Mouse (Mus musculus) ES-CJ7 (cell line): Measurements from ENCODE around the gene 4930404N11Rik.

Experiments used
- DNase-seq: peaks from one replicate; pipeline ENCODE4 v3.0.0; 2011; ENCODE audit warnings: low read depth, low spot score

The 4930404N11Rik gene

GRCm38 (mm10) chr10:81382039-81382438 is 16.4 kb upstream of the 4930404N11Rik start:
- DNase-seq: no peak

DNA sequence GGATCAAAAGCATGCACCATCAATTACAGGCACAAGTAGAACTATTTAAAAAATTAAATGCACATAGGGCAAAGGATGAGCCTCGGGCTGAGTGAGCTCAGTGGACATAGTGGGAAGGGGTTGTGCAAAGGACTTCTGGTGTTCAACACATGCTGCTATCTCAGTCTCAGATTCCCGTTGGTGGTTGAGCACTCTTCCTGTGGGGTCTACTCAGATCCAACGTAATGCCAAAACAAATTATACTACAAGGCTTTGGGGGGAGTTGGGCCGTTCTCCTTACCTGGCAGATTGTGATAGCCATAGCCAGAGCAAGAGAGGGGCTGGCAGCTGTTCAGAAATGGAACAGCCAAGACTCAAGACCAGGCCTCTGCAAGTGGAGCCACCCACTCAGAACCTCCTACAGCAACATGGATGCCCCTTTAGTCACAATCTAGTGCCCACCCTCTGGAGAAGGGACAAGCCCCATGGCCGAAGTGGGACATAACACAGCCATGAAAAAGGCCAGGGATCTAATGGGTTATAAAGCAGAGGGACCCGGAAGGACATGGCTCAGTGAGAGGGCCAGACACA is 14.3 kb upstream of the 4930404N11Rik start:
- DNase-seq: no peak

GRCm38 (mm10) chr10:81379183-81379553 is 13.6 kb upstream of the 4930404N11Rik start:
- DNase-seq: no peak

- DNase-seq: peak; percentile 100
These were observed 13.1 kb upstream of the 4930404N11Rik start for GRCm38 (mm10) chr10:81378553-81379182.

GRCm38 (mm10) chr10:81377793-81378552 is 12.4 kb upstream of the 4930404N11Rik start, which contains the start of gene Fzr1:
Gene Fzr1 (minus strand): TSS chr10:81378516.
- DNase-seq: no peak

GRCm38 (mm10) chr10:81377362-81377664 is 11.7 kb upstream of the 4930404N11Rik start:
- DNase-seq: no peak

- DNase-seq: peak; percentile 66
These were observed 11.1 kb upstream of the 4930404N11Rik start for GRCm38 (mm10) chr10:81376561-81377361.

DNA sequence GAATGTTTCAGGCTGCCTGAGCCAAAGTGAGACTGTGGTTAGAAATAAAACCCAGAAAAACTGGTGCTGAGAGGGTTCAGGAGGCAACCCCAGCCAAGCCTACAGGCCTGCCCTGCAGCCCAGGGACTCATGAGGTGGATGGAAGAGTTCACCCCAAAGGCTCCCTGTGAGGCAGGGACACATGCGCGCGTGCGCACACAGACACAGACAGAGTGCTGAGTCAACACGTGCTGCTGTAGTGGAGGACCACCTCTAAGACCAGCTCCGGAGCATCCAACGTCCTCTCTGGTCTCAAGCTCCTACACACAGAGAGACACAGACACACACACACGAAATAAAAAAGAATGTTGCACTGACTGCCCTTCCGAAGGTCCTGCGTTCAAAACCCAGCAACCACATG is 9.7 kb upstream of the 4930404N11Rik start:
- DNase-seq: no peak

DNA sequence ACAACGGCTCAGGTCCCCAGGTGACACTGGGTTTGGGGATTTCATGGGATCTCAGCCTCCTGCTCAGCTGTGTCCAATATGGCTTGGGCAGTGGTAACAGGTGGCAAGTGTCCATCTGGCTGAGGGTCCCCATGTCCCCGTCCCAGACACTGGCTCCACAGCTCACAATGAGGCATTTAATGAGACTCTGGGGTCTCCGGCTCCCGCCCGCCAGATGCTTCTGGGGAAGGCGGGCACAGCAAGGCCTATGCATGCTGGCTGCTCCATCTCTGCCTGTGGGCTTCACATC is 1.5 kb upstream of the 4930404N11Rik start:
- DNase-seq: no peak

DNA sequence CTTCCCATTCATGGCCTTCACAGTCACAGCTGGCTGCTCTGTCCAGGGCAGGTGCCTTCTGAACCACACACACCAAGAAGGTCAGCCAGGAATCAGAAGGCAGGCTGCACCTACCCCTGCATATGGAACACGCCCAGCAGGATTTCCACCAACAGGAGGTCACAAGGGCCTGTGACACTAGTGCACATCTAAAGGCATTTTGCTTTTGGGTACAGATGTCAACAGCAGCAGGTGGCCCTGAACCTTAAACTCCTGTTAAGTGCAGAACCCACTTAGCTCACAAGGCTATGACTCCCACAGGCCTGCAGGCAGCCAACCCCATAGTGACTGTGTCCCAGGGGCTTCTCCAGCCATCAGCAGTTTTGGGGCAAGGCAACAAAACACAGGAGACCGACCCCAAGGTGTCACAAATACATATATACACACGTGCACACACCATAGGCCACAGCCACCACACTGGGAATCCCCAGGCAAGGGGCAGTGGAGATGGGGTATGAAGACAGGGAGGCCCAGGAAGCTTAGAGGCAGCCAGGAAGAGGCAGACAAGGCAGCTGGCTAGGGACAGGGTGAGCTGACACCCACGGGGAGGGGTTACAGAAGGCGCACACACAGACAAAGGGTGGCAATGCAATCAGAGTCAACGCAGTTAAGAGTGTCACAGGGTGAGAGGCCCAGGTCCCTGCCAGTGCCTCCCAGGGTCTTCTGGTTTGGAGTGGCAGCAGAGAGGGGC is 1.0 kb upstream of the 4930404N11Rik start:
- DNase-seq: no peak

DNA sequence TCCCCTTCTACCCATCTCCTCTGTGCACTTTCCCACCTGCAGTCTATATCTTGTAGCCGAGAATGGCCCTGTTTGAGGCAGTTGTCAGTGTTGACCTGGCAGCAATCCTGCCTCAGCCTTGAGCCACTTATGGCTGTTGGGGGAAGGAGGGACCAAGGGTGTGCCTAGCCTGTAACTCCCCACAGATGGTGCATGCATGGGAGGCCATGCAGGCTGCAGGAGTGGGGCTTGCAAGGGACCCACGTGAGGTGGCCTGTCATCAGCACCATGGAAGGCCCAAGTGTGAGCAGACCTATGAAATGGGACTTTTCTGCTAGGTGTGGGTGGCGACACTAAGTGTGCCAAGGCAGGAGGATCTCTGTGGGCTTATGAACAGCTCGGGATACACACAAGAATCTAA is 543 bp downstream of the 4930404N11Rik start:
- no peak for DNase-seq

DNA sequence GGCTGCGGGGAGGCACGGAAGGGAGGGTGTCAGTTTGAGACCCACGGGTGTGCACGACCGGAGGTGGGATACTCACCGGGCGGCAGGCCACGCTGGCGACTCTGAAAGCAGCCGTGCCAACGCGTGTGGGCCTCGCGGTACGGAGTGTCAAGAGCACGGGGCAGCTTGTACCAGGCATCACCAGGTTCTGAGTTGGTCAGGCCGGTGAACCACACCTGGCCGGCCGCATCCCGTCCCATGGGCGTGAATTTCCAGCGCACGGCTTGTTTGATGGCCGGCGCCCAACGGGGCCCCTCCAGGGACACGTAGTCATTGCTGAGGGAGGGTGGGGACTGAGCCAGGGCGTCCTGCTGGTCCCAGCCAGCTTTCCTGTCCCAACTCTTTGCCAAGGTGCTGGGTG is 950 bp downstream of the 4930404N11Rik start:
- DNase-seq: no peak

DNA sequence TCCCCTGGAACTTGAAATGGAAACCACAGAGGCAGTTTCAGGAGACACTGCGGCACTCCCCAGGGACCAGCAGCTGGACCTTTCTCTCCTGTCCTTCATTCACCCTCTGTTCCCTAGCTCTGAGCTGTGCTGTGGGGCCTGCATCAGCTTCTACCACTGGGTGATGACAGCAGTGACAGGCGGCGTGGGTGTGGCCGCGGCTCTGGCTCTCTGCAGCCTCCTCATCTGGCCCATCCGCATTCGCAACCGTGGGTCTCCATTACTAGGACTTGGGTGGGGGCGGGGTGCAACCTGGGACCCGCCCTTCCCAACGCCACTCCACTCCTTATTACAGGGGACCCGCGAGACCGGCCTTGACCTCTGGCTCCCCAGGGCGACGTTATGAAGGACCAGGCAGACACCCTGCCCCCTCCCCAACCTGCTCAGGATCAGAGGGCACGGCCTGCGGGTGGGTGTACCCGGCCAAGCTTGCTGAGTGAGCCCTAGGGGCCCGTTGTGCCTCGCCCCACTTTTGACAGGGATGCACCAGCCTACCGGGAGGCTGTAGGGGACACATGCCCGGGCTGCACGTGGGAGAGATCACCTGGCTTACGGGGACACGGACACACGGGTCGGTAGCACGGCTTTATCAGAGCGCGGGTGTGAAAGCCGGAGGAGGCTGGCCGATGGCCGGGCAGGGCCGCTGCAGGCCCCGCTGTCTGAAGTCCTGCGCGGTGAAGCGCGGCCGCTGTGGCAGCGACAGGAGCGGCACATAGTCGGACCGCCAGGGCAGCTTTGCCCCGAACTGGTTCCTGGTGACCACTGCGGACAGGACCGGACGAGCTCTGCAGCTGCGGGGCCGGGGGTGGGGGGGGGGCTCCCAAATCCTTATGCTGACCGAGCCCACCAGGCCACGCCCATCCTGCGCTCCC is 1.9 kb downstream of the 4930404N11Rik start:
- DNase-seq: no peak

DNA sequence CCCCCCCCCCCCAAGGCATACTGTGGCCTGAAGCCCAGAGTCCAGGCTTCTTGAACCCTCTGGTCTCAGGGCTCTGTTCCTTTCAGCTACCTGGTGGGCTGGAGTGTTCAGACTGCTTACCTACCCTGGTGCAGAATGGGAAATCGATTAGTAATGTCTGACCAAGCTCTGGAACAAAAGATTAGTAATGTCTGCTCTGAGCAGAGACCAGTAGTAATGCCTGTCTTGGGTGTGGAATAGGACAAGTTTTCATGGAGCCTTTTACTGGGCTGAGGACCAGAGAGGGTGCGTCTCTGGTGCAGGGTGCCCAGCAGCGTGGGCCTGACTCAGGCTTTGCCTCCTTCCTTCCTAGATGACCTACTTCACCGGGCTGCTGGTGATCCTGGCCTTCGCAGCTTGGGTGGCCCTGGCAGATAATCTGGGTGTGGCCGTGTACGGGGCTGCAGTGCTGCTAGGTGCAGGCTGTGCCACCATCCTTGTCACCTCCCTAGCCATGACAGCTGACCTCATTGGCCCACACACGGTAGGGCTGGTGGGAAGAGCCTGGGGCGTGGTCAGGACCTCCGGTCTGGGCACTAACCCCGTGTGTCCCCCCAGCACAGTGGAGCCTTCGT is 3.2 kb downstream of the 4930404N11Rik start:
- DNase-seq: peak; percentile 76

DNA sequence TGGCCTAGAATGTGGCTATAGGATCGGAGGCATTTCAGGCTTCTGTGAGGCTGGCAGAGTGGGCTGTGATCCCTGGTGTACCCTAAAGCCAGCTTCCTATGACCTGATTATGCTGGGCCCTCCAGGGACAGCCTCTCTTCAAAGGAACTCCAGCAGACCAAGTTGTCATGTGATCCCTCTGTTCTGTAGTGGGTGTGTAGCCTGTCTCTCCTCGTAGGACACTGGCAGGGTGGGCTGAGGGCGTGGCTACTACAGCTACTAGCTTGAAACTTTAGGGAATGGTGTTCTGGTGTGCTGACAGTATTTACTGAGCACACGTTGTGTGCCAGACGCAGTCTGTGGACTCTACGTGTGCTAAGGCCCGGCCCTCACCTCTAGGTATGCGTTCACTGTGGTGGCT is 4.9 kb downstream of the 4930404N11Rik start:
- no peak for DNase-seq

DNA sequence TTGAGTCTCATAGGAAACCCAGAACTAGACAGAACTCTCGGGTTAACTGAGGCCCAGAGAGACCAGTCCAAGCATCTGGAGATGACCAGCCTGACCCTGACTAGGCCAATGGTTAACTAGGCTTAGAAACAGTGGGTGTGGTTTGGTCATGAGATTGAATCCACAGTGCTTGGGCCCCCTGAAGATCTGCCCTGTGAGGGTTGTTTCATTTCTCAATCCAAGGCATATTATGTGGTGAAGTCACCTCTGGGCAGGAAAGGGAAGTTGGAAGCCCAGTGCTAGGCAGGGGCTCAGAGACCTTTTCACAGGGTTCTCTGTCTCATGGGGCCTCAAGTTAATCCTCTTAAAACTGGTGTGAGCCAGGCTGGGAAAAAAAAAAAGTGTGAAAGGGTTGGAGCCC is 6.8 kb downstream of the 4930404N11Rik start:
- DNase-seq: no peak

- no peak for DNase-seq
These were observed 7.4 kb downstream of the 4930404N11Rik start for GRCm38 (mm10) chr10:81358209-81358608.

GRCm38 (mm10) chr10:81356991-81357844 is 8.4 kb downstream of the 4930404N11Rik start, which contains the start of gene Mfsd12:
Gene Mfsd12 (plus strand): TSS chr10:81357491.
- peak; percentile 81 for DNase-seq

- no peak for DNase-seq
These were observed 9.1 kb downstream of the 4930404N11Rik start for GRCm38 (mm10) chr10:81356352-81356990.
